Mouse (Mus musculus) layer of hippocampus, adult 8-10 months (tissue): Measurements from ENCODE around the gene Pakap. TPM values are rescaled to one million over a fixed set of nuclear protein-coding genes. Genes with fewer than 3 reads are reported as not detected.

ENCODE experiments used
- DNase-seq, 2 experiments: peaks; one replicate each; pipeline ENCODE4 v3.0.0; 2022; ENCODE audit warnings: low spot score in 2 of 2
- total RNA-seq, 4 experiments: library from RNA; stranded (reverse); gene quantifications; 2 replicates each; pipeline ENCODE4 v1.2.4; 2022

The Pakap gene
- total RNA-seq, 4 experiments from 2014 or later, result 24.3 to 29.7 (median 26.2) TPM

GRCm38 (mm10) chr4:57574181-57574580, 6.2 kb downstream of the Pakap start:
- DNase-seq, result no peak

GRCm38 (mm10) chr4:57574646-57575045, 6.7 kb downstream of the Pakap start:
- DNase-seq, result no peak

- no peak for DNase-seq
Measured at GRCm38 (mm10) chr4:57575686-57576085, 7.7 kb downstream of the Pakap start.

- no peak for DNase-seq
Measured at GRCm38 (mm10) chr4:57576095-57576494, 8.1 kb downstream of the Pakap start.

- DNase-seq, result no peak
Measured at GRCm38 (mm10) chr4:57579683-57580082, 11.7 kb downstream of the Pakap start.

GRCm38 (mm10) chr4:57585281-57585800, 17.4 kb downstream of the Pakap start:
- no peak for DNase-seq

- no peak for DNase-seq
Measured at GRCm38 (mm10) chr4:57586933-57587658, 19.1 kb downstream of the Pakap start.

GRCm38 (mm10) chr4:57588356-57588755, 20.4 kb downstream of the Pakap start:
- no peak for DNase-seq

GRCm38 (mm10) chr4:57592751-57593150, 24.8 kb downstream of the Pakap start:
- no peak for DNase-seq

- DNase-seq, result no peak
Measured at GRCm38 (mm10) chr4:57599946-57600345, 32.0 kb downstream of the Pakap start.

- no peak for DNase-seq
Measured at GRCm38 (mm10) chr4:57600685-57601457, 32.9 kb downstream of the Pakap start.

GRCm38 (mm10) chr4:57601458-57601835, 33.5 kb downstream of the Pakap start:
- DNase-seq, result no peak

- no peak for DNase-seq
Measured at GRCm38 (mm10) chr4:57601903-57602617, 34.1 kb downstream of the Pakap start.

GRCm38 (mm10) chr4:57606258-57606657, 38.3 kb downstream of the Pakap start:
- peak in 1 of 2 experiments; percentile 32 for DNase-seq

- peak; percentile 77 to 93 for DNase-seq
Measured at GRCm38 (mm10) chr4:57607247-57607942, 39.4 kb downstream of the Pakap start.

- no peak for DNase-seq
Measured at GRCm38 (mm10) chr4:57611303-57612077, 43.5 kb downstream of the Pakap start.

- DNase-seq, result no peak
Measured at GRCm38 (mm10) chr4:57612716-57613115, 44.7 kb downstream of the Pakap start.

- no peak for DNase-seq
Measured at GRCm38 (mm10) chr4:57614686-57615085, 46.7 kb downstream of the Pakap start.

- DNase-seq, result no peak
Measured at GRCm38 (mm10) chr4:57618743-57619142, 50.8 kb downstream of the Pakap start.

- no peak for DNase-seq
Measured at GRCm38 (mm10) chr4:57622816-57623215, 54.8 kb downstream of the Pakap start.
